Mouse (Mus musculus) cortical plate, adult 2 months (tissue): ENCODE measurements at regions not wholly inside any gene's neighbourhood (a gene's known extent, or its start where the extent isn't known, plus 50 kb on each side); places are given as distances from the start of the nearest gene placed in this dataset.

ENCODE experiments used
- CTCF ChIP-seq: fragments of 200-500 bp; IDR thresholded peaks from 2 replicates; pipeline ENCODE4 v1.5.1; 2011; ENCODE audit warnings: mild to moderate bottlenecking, control low read depth, low read length; ENCODE audit not compliant: insufficient read depth; ENCODE audit errors: extremely low read depth
- POLR2A ChIP-seq: fragments of 200-500 bp; IDR thresholded peaks from 2 replicates; pipeline ENCODE4 v1.6.1; 2011; ENCODE audit warnings: mild to moderate bottlenecking, low read length, control low read depth; ENCODE audit not compliant: insufficient read depth; ENCODE audit errors: extremely low read depth

DNA sequence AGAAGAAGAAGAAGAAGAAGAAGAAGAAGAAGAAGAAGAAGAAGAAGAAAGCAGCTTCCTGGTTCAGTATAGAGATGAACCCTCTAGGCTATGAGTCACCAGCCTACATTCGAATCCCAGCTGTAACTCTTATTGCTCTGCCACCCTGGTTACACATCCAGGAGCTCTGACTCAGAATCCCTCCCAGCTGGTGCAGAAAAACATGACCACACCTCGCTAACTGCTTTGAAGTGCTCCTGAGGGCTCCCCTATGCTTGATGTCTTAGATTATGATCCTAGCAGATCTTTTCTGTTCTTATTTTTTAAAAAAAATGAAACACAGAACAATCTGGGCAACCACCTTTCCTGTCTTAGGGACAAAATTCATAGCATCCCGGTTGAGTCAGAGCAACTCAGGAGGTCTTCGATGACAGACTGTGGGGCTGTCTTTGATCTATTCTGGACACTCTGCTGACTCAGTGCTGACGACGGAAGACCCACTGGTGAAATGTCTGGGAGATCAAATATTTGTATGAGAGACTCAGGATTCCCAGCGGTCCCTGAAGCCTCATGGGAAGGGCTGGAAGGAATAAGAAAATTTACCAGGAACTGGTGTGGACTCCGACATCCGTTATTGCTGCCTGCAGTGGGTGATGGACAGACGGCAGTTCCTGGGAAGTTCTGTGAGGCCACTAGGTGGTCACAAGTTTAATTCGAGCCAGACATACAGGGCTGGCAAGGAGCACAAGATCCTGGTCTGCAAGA, 100.0 kb upstream of the Zfp217 start:
- no peak for TF ChIP-seq CTCF
- TF ChIP-seq POLR2A = no peak
